Mouse (Mus musculus) heart, embryonic 13.5 days (tissue): ENCODE measurements at regions not wholly inside any gene's neighbourhood (a gene's known extent, or its start where the extent isn't known, plus 50 kb on each side); places are given as distances from the start of the nearest gene placed in this dataset.

Experiments
- ATAC-seq: fragments of 200-750 bp; cut with Nextera tagmentation; 2 replicates; pipeline ENCODE4 v1.8.0; 2017; ENCODE audit warnings: moderate TSS enrichment; ENCODE audit not compliant: insufficient number of reproducible peaks, low FRiP score, low TSS enrichment; ENCODE audit errors: extremely low read depth
- H3K27ac ChIP-seq: fragments of 300-500 bp; sonication (generic); replicated peaks from 2 replicates; pipeline ENCODE4 v1.5.1; 2015; ENCODE audit warnings: moderate library complexity, mild to moderate bottlenecking, inconsistent platforms
- H3K27me3 ChIP-seq: fragments of 300-500 bp; sonication (generic); replicated peaks from 2 replicates; pipeline ENCODE4 v1.6.1; 2015; ENCODE audit warnings: mild to moderate bottlenecking, inconsistent platforms
- H3K36me3 ChIP-seq: fragments of 300-500 bp; sonication (generic); 2 replicates; pipeline ENCODE4 v1.6.1; 2015; ENCODE audit warnings: mild to moderate bottlenecking, inconsistent platforms
- H3K4me1 ChIP-seq: fragments of 300-500 bp; sonication (generic); 2 replicates; pipeline ENCODE4 v1.6.1; 2015; ENCODE audit warnings: inconsistent platforms
- H3K4me2 ChIP-seq: fragments of 300-500 bp; sonication (generic); 2 replicates; pipeline ENCODE4 v1.6.1; 2015; ENCODE audit warnings: inconsistent platforms, mild to moderate bottlenecking, moderate library complexity
- H3K4me3 ChIP-seq: fragments of 300-500 bp; sonication (generic); 2 replicates; pipeline ENCODE4 v1.5.1; 2015; ENCODE audit warnings: moderate library complexity, mild to moderate bottlenecking, inconsistent platforms
- H3K9ac ChIP-seq: fragments of 300-500 bp; sonication (generic); 2 replicates; pipeline ENCODE4 v1.6.1; 2015; ENCODE audit warnings: inconsistent platforms, mild to moderate bottlenecking, moderate library complexity
- H3K9me3 ChIP-seq: fragments of 300-500 bp; sonication (generic); 2 replicates; pipeline ENCODE4 v1.6.1; 2016; ENCODE audit warnings: inconsistent platforms
- WGBS: fragments of 180-500 bp; shearing (Covaris S2); methylation state at CpG from one replicate; pipeline ENCODE4 v1.1.7; 2015; ENCODE audit warnings: mixed read lengths; 5-methylcytosine and 5-hydroxymethylcytosine counted together

- ATAC-seq = no peak; the same call in 1 of the 2 replicates
- no peak overlapping the region for H3K27ac ChIP-seq
- no peak overlapping the region for H3K4me3 ChIP-seq
- H3K36me3 ChIP-seq = no peaks in the 10 kb centered on the region
- peaks cover 19% of the 10 kb centered on the region for H3K4me1 ChIP-seq
- 59% methylated on average over 13 of the region's 13 CpGs for WGBS
- peak overlapping the region; percentile 8; the same call in 1 of the 2 replicates for H3K4me2 ChIP-seq
- no peaks in the 10 kb centered on the region for H3K9me3 ChIP-seq
- H3K27me3 ChIP-seq = no peaks in the 10 kb centered on the region
- no peak overlapping the region for H3K9ac ChIP-seq
Observed at GRCm38 (mm10) chr11:52579764-52580377, 183.6 kb downstream of the 9530068E07Rik start.

DNA sequence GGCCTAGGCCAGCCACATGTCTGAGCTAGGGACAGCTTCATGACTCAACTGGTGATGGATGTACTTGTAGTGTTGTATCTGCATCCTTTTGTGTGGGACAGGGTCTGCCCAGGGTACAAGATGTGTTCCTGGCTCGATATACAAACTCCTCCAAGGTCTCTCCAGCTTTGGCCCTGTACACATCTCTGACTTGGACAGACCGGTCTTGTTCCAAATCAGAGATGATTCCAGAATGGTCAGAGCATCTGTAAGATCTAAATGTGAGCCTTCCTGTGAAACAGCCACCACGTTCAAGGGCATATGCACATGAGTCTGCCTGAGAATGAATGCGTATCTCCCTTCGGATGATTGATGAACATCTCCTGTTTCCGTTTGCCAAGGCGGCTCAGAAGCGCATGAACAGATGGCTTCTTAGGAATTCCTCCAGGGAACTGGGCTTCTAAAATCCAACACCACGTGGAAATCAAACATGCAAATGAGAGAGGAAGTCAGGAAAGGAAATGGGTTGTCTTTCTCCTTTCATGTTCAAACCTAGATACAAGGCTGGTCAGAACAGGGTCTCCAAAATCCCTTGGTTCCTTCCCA, 172.7 kb upstream of the Fstl4 start:
- H3K9me3 ChIP-seq = no peaks in the 10 kb centered on the region
- H3K4me1 ChIP-seq = 0 out of 2 replicates have a peak, but pooled peaks cover 3% of the 10 kb centered on the region
- H3K4me2 ChIP-seq = no peak overlapping the region
- H3K9ac ChIP-seq = no peak overlapping the region
- no peaks in the 10 kb centered on the region for H3K36me3 ChIP-seq
- H3K27me3 ChIP-seq = no peaks in the 10 kb centered on the region
- ATAC-seq = no peak
- no peak overlapping the region for H3K27ac ChIP-seq
- H3K4me3 ChIP-seq = no peak overlapping the region
- 73% methylated on average over 9 of the region's 9 CpGs for WGBS

- no peak for ATAC-seq
Observed at GRCm38 (mm10) chr11:52594092-52594491, 170.3 kb upstream of the Fstl4 start.

DNA sequence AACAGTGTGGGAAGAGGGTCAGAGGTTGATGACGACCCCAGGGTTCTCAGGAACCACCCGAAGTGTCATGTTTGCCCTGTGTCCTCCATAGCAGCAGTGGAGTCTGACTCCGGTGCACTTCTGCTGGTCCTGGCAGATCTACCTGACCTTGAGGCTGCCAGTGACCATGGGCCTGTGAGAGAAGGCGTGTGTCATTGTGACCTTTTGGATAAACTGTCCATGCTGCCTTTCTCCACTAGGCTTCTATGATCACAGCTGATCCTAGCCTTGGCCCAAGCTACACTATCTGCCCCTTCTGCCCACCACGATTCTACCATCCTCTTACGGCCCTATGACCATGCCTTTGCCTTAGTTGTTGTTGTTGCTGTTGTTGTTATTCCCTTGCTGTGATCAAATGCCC, 163.2 kb upstream of the Fstl4 start:
- H3K36me3 ChIP-seq = no peaks in the 10 kb centered on the region
- no peak overlapping the region for H3K4me3 ChIP-seq
- H3K9me3 ChIP-seq = no peaks in the 10 kb centered on the region
- no peak overlapping the region for H3K9ac ChIP-seq
- no peaks in the 10 kb centered on the region for H3K27me3 ChIP-seq
- H3K4me1 ChIP-seq = 0 out of 2 replicates have a peak, but pooled peaks cover 4% of the 10 kb centered on the region
- 79% methylated on average over 6 of the region's 6 CpGs for WGBS
- no peak overlapping the region for H3K27ac ChIP-seq
- ATAC-seq = no peak
- no peak overlapping the region for H3K4me2 ChIP-seq

More at GRCm38 (mm10) chr11:52594092-52594491, 170.3 kb upstream of the Fstl4 start:
- H3K4me3 ChIP-seq = no peak overlapping the region
- H3K36me3 ChIP-seq = no peaks in the 10 kb centered on the region
- H3K27ac ChIP-seq = no peak overlapping the region
- 0 out of 2 replicates have a peak, but pooled peaks cover 3% of the 10 kb centered on the region for H3K4me1 ChIP-seq
- H3K9me3 ChIP-seq = no peaks in the 10 kb centered on the region
- 72% methylated on average over 4 of the region's 4 CpGs for WGBS
- H3K27me3 ChIP-seq = no peaks in the 10 kb centered on the region
- H3K4me2 ChIP-seq = no peak overlapping the region
- no peak overlapping the region for H3K9ac ChIP-seq

DNA sequence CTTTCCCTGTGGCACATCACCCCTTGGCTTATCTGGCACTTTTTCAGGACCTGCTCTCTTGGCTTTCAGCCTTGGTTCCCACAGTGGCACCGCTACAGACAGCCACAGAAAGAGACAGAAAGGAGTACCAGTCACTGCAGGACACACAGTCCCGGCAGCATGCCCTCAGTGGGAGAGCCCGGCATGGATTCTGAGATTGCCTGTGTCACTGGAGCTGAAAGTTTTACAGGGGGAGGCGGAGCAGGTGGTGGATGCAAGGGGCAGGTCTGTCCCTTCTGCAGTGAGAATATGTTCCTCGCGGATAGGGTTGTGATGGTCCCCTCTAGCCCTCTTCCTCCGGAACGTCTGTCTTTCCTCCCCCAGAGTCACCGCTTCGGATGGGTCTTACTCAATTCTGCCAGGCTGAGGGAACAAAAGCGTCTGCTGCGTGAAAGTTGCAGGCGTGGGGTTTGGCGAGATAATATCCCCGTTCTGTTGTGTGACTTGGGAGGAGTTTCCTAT, 162.3 kb upstream of the Fstl4 start:
- Histone ChIP-seq H3K4me3 (no peak overlapping the region), H3K9me3 (no peaks in the 10 kb centered on the region), H3K36me3 (no peaks in the 10 kb centered on the region), H3K9ac (no peak overlapping the region), H3K27ac (no peak overlapping the region), H3K4me1 (0 out of 2 replicates have a peak, but pooled peaks cover 4% of the 10 kb centered on the region), H3K27me3 (no peaks in the 10 kb centered on the region), H3K4me2 (no peak overlapping the region)
- ATAC-seq = no peak
- WGBS = 54% methylated on average over 15 of the region's 15 CpGs

GRCm38 (mm10) chr11:52602796-52603195, 161.6 kb upstream of the Fstl4 start:
- H3K4me2 ChIP-seq = no peak overlapping the region
- H3K4me1 ChIP-seq = 0 out of 2 replicates have a peak, but pooled peaks cover 4% of the 10 kb centered on the region
- 56% methylated on average over 5 of the region's 5 CpGs for WGBS
- H3K9me3 ChIP-seq = no peaks in the 10 kb centered on the region
- no peaks in the 10 kb centered on the region for H3K27me3 ChIP-seq
- no peak for ATAC-seq
- no peak overlapping the region for H3K27ac ChIP-seq
- H3K4me3 ChIP-seq = no peak overlapping the region
- no peaks in the 10 kb centered on the region for H3K36me3 ChIP-seq
- no peak overlapping the region for H3K9ac ChIP-seq

- Histone ChIP-seq H3K27ac (no peak overlapping the region), H3K9ac (no peak overlapping the region), H3K4me1 (no peaks in the 10 kb centered on the region), H3K4me2 (no peak overlapping the region), H3K27me3 (no peaks in the 10 kb centered on the region), H3K36me3 (no peaks in the 10 kb centered on the region), H3K4me3 (no peak overlapping the region), H3K9me3 (peaks cover 15% of the 10 kb centered on the region)
- WGBS = 81% methylated on average over 1 of the region's 1 CpGs
- no peak for ATAC-seq
Observed at GRCm38 (mm10) chr11:52610681-52611165, 153.7 kb upstream of the Fstl4 start.

GRCm38 (mm10) chr11:52615622-52616021, 148.8 kb upstream of the Fstl4 start:
- WGBS = 68% methylated on average over 4 of the region's 4 CpGs
- Histone ChIP-seq H3K27me3 (no peaks in the 10 kb centered on the region), H3K9ac (no peak overlapping the region), H3K4me3 (no peak overlapping the region), H3K27ac (no peak overlapping the region), H3K9me3 (no peaks in the 10 kb centered on the region), H3K36me3 (no peaks in the 10 kb centered on the region), H3K4me1 (no peaks in the 10 kb centered on the region), H3K4me2 (no peak overlapping the region)
- ATAC-seq = no peak

DNA sequence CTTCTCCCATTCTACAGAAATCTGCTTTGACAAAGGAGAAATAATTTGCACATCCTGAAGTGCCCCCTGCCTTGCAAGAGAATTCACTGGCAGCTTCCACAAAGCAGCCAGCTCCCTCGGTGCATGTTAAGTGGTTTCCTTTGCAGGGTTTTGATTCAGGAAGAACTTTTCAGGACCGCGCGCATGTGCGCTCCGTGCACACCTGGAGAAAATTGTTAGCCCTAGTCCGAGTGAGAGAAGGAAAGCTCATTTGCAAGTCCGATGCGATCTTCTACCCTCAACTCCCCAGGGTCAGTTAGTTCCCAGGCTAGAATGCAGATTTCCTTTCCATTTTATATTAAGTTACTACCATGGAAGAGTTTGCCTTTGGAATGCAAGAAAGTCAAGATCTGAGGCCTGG, 145.8 kb upstream of the Fstl4 start:
- ATAC-seq = no peak
- 64% methylated on average over 9 of the region's 9 CpGs for WGBS

GRCm38 (mm10) chr11:52622861-52623260, 141.6 kb upstream of the Fstl4 start:
- no peak overlapping the region for H3K27ac ChIP-seq
- no peak overlapping the region for H3K4me2 ChIP-seq
- H3K27me3 ChIP-seq = no peaks in the 10 kb centered on the region
- H3K9me3 ChIP-seq = no peaks in the 10 kb centered on the region
- no peaks in the 10 kb centered on the region for H3K4me1 ChIP-seq
- H3K36me3 ChIP-seq = no peaks in the 10 kb centered on the region
- ATAC-seq = no peak
- H3K9ac ChIP-seq = no peak overlapping the region
- no peak overlapping the region for H3K4me3 ChIP-seq
- WGBS = 72% methylated on average over 4 of the region's 4 CpGs

More for the DNA sequence above, 145.8 kb upstream of the Fstl4 start:
- Histone ChIP-seq H3K9ac (no peak overlapping the region), H3K4me2 (no peak overlapping the region), H3K4me1 (no peaks in the 10 kb centered on the region), H3K9me3 (no peaks in the 10 kb centered on the region), H3K27ac (no peak overlapping the region), H3K4me3 (no peak overlapping the region), H3K36me3 (no peaks in the 10 kb centered on the region), H3K27me3 (no peaks in the 10 kb centered on the region)

DNA sequence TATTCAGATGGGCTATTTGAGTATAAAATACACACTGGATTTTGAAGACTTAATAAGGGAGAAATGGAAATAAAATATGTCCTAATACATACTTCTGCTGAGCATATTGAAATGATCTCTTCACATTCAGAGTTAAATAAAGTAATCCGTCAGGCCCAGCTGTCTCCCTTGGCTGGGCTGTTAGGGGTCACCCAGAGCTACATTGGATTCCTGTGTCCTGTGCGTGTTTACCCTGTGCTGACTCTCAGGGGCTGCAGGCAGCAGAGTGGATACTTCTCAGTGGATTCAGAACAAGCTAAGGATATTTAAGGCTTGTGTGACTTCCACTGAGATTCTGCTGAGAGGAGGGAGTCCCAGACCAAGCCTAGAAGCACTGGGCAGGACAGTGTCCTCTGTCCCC, 135.6 kb upstream of the Fstl4 start:
- H3K27me3 ChIP-seq = no peaks in the 10 kb centered on the region
- 72% methylated on average over 2 of the region's 2 CpGs for WGBS
- no peak overlapping the region for H3K27ac ChIP-seq
- no peaks in the 10 kb centered on the region for H3K36me3 ChIP-seq
- H3K9ac ChIP-seq = no peak overlapping the region
- no peak overlapping the region for H3K4me2 ChIP-seq
- peaks cover 8% of the 10 kb centered on the region for H3K4me1 ChIP-seq
- H3K9me3 ChIP-seq = no peaks in the 10 kb centered on the region
- no peak overlapping the region for H3K4me3 ChIP-seq
- ATAC-seq = no peak

- Histone ChIP-seq H3K4me2 (no peak overlapping the region), H3K27me3 (no peaks in the 10 kb centered on the region), H3K36me3 (no peaks in the 10 kb centered on the region), H3K4me3 (no peak overlapping the region), H3K9ac (no peak overlapping the region), H3K4me1 (peaks cover 8% of the 10 kb centered on the region), H3K27ac (no peak overlapping the region), H3K9me3 (no peaks in the 10 kb centered on the region)
- no peak for ATAC-seq
- WGBS = 48% methylated on average over 5 of the region's 5 CpGs
Observed at GRCm38 (mm10) chr11:52629776-52630175, 134.7 kb upstream of the Fstl4 start.
